Mouse (Mus musculus) T-helper 1 cell (primary cell): Measurements from ENCODE around the gene Ccn5.

ENCODE experiments used
- in situ Hi-C: fragments of 300-600 bp; cut with MboI, MseI; formaldehyde crosslinking; loops from one replicate; pipeline ENCODE4 v1.15.1; 2025; ENCODE audit warnings: high pct_unique_total_duplicates

Gene Ccn5

DNA sequence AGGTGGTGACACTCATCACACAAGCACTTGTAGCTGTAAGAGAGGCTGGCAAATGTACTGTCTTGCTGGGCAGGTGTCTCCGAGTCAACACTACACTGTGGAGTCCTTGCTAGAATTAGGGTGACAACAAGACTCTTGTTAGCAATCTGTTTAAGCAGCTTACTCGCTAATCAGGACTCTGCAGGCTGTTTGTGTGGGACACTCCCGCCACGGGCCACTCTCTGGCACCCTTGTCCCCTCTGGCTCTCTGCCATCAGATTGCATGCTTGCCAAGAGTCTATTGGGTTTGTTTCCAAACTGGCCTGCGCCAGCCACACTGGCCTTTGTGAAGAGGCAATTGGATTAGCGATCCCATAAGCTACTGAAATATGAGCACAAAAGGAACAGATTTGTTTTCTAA, 18.9 kb downstream of the Ccn5 start:
- in situ Hi-C loops: no loop called here

DNA sequence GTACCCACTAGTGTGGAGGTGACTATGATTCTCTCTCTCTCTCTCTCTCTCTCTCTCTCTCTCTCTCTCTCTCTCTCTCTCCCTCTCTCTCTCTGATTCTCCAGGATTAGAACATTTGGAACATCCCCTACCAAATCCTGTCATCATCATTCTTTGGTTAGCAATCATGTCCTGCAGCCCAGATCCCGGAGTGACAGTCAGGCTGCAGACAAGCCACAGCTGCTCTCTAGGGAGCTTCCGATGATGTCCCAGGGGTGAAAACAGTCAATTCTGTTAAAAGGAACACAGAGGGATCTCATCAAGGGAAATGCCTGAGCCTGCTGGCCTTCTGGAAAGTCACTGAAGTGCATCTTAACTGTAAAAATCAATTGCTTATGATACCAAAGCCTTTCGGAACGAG, 21.4 kb downstream of the Ccn5 start:
- in situ Hi-C loops: no loop called here

- in situ Hi-C loops: loop anchor here (5.0 kb wide), 1 partner anchor 99 kb away; no protein-coding TSS in a partner anchor
These were observed 32.8 kb downstream of the Ccn5 start, which contains the start of gene Kcnk15 for GRCm38 (mm10) chr2:163853461-163853901. Gene Kcnk15, plus strand, starts transcription at chr2:163853651.

DNA sequence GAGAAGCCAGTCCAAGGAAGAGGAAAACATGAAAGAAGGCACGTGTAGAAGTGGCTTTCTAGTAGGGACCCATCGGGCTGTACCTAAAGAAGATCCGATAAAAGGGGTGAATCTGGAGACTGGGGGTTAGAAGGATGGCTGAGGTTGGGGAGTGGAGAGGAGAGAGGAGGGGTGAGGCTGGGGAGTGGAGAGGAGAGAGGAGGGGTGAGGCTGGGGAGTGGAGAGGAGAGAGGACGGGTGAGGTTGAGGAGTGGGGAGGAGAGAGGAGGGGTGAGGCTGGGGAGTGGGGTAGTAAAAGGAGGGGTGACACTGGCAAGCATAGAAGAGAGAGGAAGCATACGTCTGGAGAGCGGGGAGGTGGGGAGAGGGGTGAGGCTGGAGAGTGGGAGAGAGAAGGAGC, 36.6 kb downstream of the Ccn5 start:
- in situ Hi-C loops: no loop called here

DNA sequence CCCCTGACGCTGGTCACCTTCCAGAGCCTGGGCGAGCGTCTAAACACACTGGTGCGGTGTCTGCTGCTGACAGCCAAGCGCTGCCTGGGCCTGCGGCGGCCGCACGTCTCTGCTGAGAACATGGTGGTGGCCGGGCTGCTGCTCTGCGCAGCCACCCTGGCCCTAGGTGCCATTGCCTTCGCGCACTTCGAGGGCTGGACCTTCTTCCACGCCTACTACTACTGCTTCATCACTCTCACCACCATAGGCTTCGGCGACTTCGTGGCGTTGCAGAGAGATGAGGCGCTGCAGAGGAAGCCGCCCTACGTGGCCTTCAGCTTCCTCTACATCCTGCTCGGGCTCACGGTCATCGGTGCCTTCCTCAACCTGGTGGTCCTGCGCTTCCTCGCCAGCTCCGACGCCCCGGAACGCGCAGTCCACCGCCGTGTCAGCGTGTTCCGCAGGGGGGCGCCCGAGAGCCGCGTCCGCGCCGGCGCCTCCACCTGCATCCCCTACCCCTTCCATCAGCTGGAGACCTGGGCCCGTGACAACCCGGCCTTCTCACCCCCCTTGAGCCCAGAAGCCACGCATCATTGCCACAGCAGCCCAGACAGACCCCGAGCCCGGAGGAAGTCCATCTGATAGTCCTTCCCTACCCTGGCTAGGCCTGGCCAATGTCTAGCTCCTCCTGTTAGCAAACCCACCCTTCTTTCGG, 37.7 kb downstream of the Ccn5 start:
- in situ Hi-C loops: no loop called here

- in situ Hi-C loops: no loop called here
These were observed 44.6 kb downstream of the Ccn5 start for GRCm38 (mm10) chr2:163865311-163865710.

GRCm38 (mm10) chr2:163866061-163866460, 45.4 kb downstream of the Ccn5 start:
- in situ Hi-C loops: no loop called here

DNA sequence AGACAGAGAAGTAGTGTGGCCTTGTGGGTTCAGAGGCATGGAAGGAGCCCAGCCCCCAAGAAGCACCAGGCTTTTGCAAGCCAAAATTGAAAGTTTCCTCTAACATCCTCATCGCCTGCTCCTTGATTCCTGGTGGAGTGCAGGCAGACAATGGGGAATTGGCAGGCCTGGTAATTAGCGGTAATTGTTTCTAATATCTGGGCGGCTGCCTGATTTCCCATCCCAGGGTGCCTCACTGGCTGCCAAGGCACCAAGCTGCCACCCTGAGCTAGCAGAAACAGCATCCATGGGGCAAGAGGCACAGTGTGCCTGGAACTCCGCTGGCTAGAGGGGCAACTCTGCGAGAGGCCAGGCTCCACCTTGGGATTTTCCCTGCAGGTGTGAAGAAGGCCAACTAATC, 49.1 kb downstream of the Ccn5 start:
- in situ Hi-C loops: loop anchor here (5.0 to 10.0 kb wide), 2 partner anchors 98 to 385 kb away; partner anchors contain the start of gene Svs3b

DNA sequence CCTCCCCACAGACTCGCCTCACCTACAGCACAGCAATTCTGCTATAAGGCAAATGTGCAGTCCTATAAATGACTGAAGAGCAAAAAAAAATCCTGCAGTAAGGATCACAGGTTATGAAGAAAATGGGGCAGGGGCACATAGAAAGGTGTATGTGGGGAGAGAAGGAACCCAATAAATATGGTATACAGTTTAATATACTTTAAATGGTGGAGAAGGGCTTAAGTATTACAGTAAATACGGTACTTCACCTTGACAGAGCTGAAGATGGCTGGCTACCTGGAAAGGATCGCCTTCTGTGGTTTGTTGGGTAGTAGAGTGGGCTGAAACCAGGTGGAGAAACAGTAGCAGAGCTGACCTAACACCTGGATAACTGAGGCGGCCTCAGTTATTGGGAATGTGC, 50.6 kb downstream of the Ccn5 start:
- in situ Hi-C loops: loop anchor here (5.0 to 10.0 kb wide), 2 partner anchors 96 to 384 kb away; partner anchors contain the start of gene Svs3b

GRCm38 (mm10) chr2:163871906-163872305, 51.2 kb downstream of the Ccn5 start:
- in situ Hi-C loops: loop anchor here (5.0 to 10.0 kb wide), 2 partner anchors 95 to 383 kb away; partner anchors contain the start of gene Svs3b

DNA sequence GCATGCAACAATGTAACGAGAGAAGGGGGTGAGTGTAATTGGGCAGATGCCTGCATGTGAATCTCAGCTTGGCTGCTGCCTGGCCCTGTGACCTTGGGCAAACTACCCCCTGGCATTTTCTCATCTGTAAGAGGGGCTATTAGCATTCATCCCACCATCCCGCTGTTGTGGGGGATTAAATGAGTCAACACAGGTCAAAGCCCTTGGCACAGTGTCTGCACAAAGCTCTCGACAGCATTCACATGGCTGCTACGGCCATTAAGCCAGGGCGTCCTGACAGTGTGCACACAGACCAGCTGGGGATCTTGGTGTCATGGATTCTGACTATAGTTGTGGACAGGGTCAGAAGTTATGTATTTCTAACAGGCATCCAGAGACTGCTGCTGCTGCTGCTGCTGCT, 54.2 kb downstream of the Ccn5 start:
- in situ Hi-C loops: loop anchor here (5.0 to 10.0 kb wide), 2 partner anchors 92 to 380 kb away; partner anchors contain the start of gene Svs3b

- in situ Hi-C loops: loop anchor here (10.0 kb wide), 1 partner anchor 379 kb away; the partner anchor contains the start of gene Svs3b
These were observed 54.8 kb downstream of the Ccn5 start for GRCm38 (mm10) chr2:163875484-163875883.

DNA sequence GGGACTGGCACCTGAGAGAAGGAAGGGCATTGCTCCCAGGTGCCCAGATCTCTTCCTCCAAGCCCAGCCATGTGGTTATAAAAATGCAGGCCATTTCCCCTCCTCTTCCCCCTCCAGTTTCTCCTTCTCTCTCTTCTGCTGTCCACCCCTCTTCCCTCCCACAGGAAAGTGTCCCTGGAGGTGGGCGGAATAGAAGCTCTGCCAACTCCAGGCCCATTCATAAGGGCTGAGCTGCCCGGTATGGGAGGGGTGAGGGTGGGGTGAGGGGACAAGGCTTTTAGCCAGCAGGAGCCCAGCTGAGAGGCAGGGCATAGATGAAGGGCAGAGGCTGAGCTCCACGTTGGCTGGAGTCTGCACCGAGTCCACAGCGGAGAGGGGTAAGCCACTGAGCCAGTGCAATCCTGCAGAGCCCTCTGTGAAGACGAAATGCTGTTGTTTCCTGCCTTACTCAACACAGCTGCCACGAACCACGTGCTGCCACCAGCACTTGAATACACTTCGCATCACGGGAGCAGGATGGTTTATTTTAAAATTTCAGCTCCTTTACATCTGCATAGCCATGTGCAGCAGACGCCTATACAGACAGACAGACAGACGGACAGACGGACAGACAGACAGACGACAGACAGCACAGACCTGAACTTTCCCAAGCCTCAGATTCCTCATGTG, 56.3 kb downstream of the Ccn5 start:
- in situ Hi-C loops: loop anchor here (10.0 kb wide), 1 partner anchor 378 kb away; the partner anchor contains the start of gene Svs3b

GRCm38 (mm10) chr2:163880891-163881290, 60.2 kb downstream of the Ccn5 start:
- in situ Hi-C loops: no loop called here
